Mouse (Mus musculus): ENCODE measurements around the gene Ubl5. TPM values are rescaled to one million over a fixed set of nuclear protein-coding genes. Genes with fewer than 3 reads are reported as not detected.

Ubl5 gene
- polyA plus RNA-seq, 1 experiment from 2014 or later = 604 TPM

DNA sequence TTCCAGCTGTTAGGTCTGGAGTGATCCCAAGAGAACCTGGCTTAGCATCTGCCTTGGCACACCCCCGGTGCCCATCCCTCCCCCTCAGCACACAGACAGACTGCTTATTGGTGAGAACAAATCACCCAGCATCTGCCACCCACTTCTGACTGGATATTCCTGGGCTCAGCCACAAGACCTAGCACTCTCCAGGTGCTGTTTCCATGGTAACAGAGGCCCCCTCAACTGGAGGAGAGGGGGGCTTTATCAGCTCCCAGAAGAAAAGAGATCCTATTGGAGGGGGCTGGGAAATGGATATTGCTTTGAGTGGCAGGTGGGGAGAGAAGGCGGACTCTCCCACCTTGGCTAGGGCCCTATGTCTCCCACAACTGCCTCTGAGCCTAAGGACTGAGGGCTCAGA lies 21.3 kb downstream of the Ubl5 start:
- Histone ChIP-seq H3K9ac (peak overlapping the region; percentile 46), H3K36me3 (ENCODE audit: poor library complexity, severe bottlenecking) (peaks cover 65% of the 10 kb centered on the region)
- WGBS = 79% methylated on average over 2 of the region's 2 CpGs

GRCm38 (mm10) chr9:20664366-20664765 lies 21.7 kb downstream of the Ubl5 start:
- Histone ChIP-seq H3K27ac (peak overlapping the region; percentile 91), H3K27me3 (no peaks in the 10 kb centered on the region), H3K4me2 (no peak overlapping the region), H3K4me1 (peaks cover 44% of the 10 kb centered on the region), H3K9ac (peak overlapping the region; percentile 46), H3K4me3 (no peak overlapping the region), H3K36me3 (ENCODE audit: poor library complexity, severe bottlenecking) (peaks cover 61% of the 10 kb centered on the region), H3K9me3 (replicated peaks) (no peaks in the 10 kb centered on the region)
- peak; percentile 10; the same call in 1 of the 2 replicates for ATAC-seq
- 41% methylated on average over 2 of the region's 2 CpGs for WGBS

More for the DNA sequence above, 21.3 kb downstream of the Ubl5 start:
- Histone ChIP-seq H3K4me1 (peaks cover 44% of the 10 kb centered on the region), H3K4me3 (no peak overlapping the region), H3K4me2 (no peak overlapping the region), H3K27ac (peak overlapping the region; percentile 91), H3K27me3 (no peaks in the 10 kb centered on the region), H3K9me3 (replicated peaks) (no peaks in the 10 kb centered on the region)
- ATAC-seq = peak; percentile 60

DNA sequence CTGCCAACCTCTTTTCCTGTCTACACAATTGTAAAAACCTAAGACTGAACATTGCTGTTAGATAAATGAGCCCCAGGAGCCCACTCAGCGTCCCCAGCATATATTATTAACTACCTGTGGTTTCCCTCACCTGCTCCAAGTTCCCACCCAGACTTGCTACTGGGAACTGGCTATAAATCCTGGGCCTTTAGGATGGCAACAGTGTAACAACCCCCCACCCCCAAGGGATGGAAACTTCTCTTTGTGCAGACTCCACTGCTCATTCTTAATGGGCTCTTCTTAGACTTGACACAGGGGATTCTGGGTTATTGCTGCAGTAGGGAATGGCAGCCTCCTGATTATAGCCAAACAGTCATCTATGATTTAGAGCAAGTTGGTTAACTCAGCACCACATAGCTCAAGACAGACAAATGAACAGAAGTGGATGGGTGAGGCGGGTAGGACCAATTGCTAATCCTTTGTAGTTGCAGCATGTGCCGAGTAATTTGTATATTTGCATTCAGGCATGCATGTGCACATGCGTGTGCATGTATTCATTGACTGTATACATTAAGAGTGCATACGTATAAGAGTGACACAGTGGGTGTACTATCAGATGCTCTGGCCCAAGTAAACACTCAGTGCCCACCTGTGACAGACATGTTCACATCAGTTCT lies 22.4 kb downstream of the Ubl5 start:
- Histone ChIP-seq H3K27ac (peak overlapping the region; percentile 91), H3K9me3 (replicated peaks) (no peaks in the 10 kb centered on the region), H3K27me3 (no peaks in the 10 kb centered on the region), H3K36me3 (ENCODE audit: poor library complexity, severe bottlenecking) (peaks cover 58% of the 10 kb centered on the region), H3K4me2 (no peak overlapping the region), H3K4me3 (no peak overlapping the region), H3K9ac (no peak overlapping the region), H3K4me1 (peaks cover 44% of the 10 kb centered on the region)
- WGBS = 71% methylated on average over 5 of the region's 5 CpGs
- peak; percentile 0; the same call in 1 of the 2 replicates for ATAC-seq

GRCm38 (mm10) chr9:20665925-20666324 lies 23.2 kb downstream of the Ubl5 start:
- Histone ChIP-seq H3K4me2 (0 out of 2 replicates have a peak overlapping the region, but pooled peaks have one; percentile 7), H3K9me3 (replicated peaks) (no peaks in the 10 kb centered on the region), H3K27me3 (no peaks in the 10 kb centered on the region), H3K36me3 (ENCODE audit: poor library complexity, severe bottlenecking) (peaks cover 50% of the 10 kb centered on the region), H3K4me1 (peaks cover 44% of the 10 kb centered on the region), H3K4me3 (no peak overlapping the region), H3K27ac (peak overlapping the region; percentile 91), H3K9ac (no peak overlapping the region)
- ATAC-seq = peak; percentile 27
- 8% methylated on average over 8 of the region's 8 CpGs for WGBS

DNA sequence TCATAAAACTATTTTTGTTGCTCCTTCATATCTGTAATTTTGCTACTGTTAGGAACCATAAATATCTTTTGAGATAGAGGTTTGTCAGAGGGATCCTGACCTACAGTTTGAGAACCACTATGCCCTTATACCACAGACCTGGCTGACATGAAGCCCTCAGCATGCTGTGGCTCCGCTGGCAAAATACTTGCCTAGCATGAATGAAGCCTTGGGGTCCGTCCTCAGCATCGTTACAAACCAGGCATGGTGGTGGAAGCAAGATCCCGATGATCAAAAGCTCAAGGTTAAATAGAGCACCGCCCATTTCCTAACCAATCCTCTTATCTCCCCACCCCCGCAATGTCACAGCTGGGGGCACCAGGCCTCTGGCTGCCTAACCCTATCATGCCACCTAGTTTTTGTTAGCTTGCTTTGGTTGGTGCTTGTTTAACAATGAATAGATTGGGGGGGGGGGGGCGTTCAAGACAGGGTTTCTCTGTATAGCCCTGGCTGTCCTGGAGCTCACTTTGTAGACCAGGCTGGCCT lies 23.9 kb downstream of the Ubl5 start:
- no peaks in the 10 kb centered on the region for H3K9me3 ChIP-seq (replicated peaks)
- H3K36me3 ChIP-seq (ENCODE audit: poor library complexity, severe bottlenecking) = peaks cover 45% of the 10 kb centered on the region
- no peak overlapping the region for H3K27ac ChIP-seq
- peaks cover 44% of the 10 kb centered on the region for H3K4me1 ChIP-seq
- ATAC-seq = no peak
- no peak overlapping the region for H3K4me3 ChIP-seq
- H3K9ac ChIP-seq = no peak overlapping the region
- H3K27me3 ChIP-seq = no peaks in the 10 kb centered on the region
- 14% methylated on average over 7 of the region's 7 CpGs for WGBS
- no peak overlapping the region for H3K4me2 ChIP-seq

DNA sequence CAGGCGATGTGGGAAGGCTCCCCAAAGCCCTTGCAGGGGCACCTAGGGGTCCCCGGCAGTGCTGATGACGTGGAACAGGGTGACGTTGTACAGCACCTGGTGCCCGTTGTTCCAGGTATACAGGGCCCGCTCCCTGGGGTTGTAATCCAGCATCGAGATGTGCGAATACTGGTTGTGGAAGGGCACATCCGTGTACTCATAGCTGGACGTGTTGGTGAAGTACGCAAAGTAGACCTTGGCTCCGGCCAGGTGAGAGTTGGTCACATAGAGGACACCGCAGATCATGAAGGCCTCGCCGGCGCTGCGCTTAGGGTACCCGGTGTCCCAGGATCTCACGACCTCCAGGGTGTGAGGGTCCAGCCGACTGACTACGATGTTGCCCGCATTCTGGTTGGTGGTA lies 25.4 kb downstream of the Ubl5 start:
- no peak for ATAC-seq
- Histone ChIP-seq H3K9me3 (replicated peaks) (no peaks in the 10 kb centered on the region), H3K4me1 (peaks cover 42% of the 10 kb centered on the region), H3K27me3 (no peaks in the 10 kb centered on the region), H3K36me3 (ENCODE audit: poor library complexity, severe bottlenecking) (peaks cover 37% of the 10 kb centered on the region), H3K27ac (no peak overlapping the region), H3K4me2 (no peak overlapping the region), H3K9ac (no peak overlapping the region), H3K4me3 (no peak overlapping the region)
- 93% methylated on average over 22 of the region's 22 CpGs for WGBS

DNA sequence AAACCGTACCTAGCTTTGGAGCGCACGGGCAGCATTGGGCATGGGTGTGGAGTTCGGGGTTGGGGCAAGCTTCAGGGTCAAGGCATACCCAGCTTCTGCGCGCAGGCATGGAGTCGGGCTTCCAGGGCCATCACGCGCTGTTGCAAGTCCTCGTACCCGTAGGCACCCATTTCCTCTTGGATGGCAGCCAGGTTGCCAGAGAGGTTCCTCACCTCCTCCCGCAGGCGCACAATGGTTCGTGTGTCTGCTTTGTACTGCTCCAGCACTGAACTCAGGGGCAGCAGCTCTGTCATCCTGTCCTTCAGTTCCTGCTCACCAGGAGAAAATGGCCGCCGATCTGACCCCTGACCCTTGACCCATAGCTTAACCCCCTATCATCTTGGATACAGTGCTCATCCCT lies 29.4 kb downstream of the Ubl5 start:
- Histone ChIP-seq H3K27ac (no peak overlapping the region), H3K4me2 (no peak overlapping the region), H3K9ac (no peak overlapping the region), H3K9me3 (replicated peaks) (no peaks in the 10 kb centered on the region), H3K27me3 (no peaks in the 10 kb centered on the region), H3K4me1 (peaks cover 5% of the 10 kb centered on the region; the same call in 1 of the 2 replicates), H3K36me3 (ENCODE audit: poor library complexity, severe bottlenecking) (peaks cover 26% of the 10 kb centered on the region), H3K4me3 (no peak overlapping the region)
- no peak for ATAC-seq
- 83% methylated on average over 16 of the region's 16 CpGs for WGBS

GRCm38 (mm10) chr9:20677892-20678291 lies 35.2 kb downstream of the Ubl5 start:
- Histone ChIP-seq H3K36me3 (ENCODE audit: poor library complexity, severe bottlenecking) (peaks cover 5% of the 10 kb centered on the region; the same call in 1 of the 2 replicates), H3K27ac (no peak overlapping the region), H3K9ac (no peak overlapping the region), H3K27me3 (no peaks in the 10 kb centered on the region), H3K4me2 (no peak overlapping the region), H3K9me3 (replicated peaks) (no peaks in the 10 kb centered on the region), H3K4me3 (no peak overlapping the region), H3K4me1 (peaks cover 32% of the 10 kb centered on the region)
- WGBS = 86% methylated on average over 12 of the region's 12 CpGs
- ATAC-seq = no peak

- ATAC-seq = no peak
- Histone ChIP-seq H3K27ac (peak overlapping the region; percentile 60), H3K9ac (no peak overlapping the region), H3K4me1 (peaks cover 32% of the 10 kb centered on the region), H3K27me3 (no peaks in the 10 kb centered on the region), H3K4me3 (no peak overlapping the region), H3K36me3 (ENCODE audit: poor library complexity, severe bottlenecking) (no peaks in the 10 kb centered on the region), H3K9me3 (replicated peaks) (no peaks in the 10 kb centered on the region), H3K4me2 (no peak overlapping the region)
- WGBS = 26% methylated on average over 9 of the region's 9 CpGs
Observed at GRCm38 (mm10) chr9:20680378-20680958, 37.8 kb downstream of the Ubl5 start.

DNA sequence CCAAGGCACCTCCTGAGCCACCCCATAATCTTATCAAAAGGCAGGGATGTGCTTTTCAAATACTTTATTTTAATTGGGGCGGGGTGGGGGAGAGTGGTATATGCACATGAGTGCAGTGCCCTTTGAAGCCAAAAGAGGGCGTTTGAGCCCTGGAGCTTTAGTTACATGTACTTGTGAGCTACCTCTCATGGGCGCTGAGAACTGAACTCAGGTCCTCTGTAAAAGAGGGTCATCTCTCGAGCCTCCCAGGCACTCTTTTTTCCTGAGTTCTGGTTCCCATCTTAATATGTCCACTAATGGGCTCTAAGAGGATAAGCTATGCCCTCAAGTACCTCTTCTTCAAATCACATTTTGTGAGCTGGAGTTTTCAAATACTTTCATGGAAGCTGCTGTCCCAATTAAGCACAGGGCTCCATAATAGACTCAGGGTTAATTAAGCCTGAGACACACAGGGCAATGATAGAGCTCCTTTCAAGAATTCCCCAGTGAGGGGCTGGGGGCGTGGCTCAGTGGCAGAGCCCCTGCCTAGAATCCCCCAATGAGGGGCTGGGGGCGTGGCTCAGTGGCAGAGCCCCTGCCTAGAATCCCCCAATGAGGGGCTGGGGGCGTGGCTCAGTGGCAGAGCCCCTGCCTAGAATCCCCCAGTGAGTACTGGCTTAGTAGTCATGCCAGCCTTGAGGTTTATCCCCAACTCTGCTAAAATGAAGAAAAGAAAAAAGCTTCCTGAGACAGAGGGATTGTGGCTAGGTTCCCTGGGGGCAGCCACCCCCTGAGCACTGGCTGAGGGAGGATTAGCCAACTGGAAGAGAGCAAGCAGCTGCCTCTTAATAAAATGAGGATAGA lies 39.1 kb downstream of the Ubl5 start:
- ATAC-seq = peak; percentile 72
- H3K4me1 ChIP-seq = peaks cover 32% of the 10 kb centered on the region
- WGBS = 20% methylated on average over 7 of the region's 7 CpGs
- H3K36me3 ChIP-seq (ENCODE audit: poor library complexity, severe bottlenecking) = no peaks in the 10 kb centered on the region
- H3K27ac ChIP-seq = peak overlapping the region; percentile 61
- no peaks in the 10 kb centered on the region for H3K9me3 ChIP-seq (replicated peaks)
- no peak overlapping the region for H3K9ac ChIP-seq
- no peak overlapping the region for H3K4me2 ChIP-seq
- no peak overlapping the region for H3K4me3 ChIP-seq
- H3K27me3 ChIP-seq = no peaks in the 10 kb centered on the region

DNA sequence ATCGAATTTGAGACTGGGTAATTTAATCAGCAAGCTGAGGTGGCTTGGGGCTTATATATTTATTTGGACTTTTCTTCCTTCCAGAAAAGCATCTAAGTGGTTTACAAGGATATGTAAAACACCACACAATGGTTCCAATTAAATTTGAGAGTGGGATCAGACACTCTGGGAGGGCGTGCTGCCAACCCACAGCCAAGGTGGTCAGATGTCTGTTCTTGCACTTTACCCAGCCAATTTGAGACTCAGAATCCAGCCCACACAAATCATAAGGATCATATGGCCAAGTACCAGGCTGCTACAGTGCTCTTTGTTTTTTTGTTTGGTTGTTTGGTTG lies 39.7 kb downstream of the Ubl5 start:
- ATAC-seq = peak; percentile 45
- 14% methylated on average over 2 of the region's 2 CpGs for WGBS
- Histone ChIP-seq H3K27ac (peak overlapping the region; percentile 61), H3K9ac (no peak overlapping the region), H3K4me3 (no peak overlapping the region), H3K4me2 (no peak overlapping the region), H3K4me1 (peaks cover 32% of the 10 kb centered on the region), H3K9me3 (replicated peaks) (no peaks in the 10 kb centered on the region), H3K27me3 (no peaks in the 10 kb centered on the region), H3K36me3 (ENCODE audit: poor library complexity, severe bottlenecking) (no peaks in the 10 kb centered on the region)
